Mouse (Mus musculus): Measurements from ENCODE around the gene Vps51.

Vps51 gene

DNA sequence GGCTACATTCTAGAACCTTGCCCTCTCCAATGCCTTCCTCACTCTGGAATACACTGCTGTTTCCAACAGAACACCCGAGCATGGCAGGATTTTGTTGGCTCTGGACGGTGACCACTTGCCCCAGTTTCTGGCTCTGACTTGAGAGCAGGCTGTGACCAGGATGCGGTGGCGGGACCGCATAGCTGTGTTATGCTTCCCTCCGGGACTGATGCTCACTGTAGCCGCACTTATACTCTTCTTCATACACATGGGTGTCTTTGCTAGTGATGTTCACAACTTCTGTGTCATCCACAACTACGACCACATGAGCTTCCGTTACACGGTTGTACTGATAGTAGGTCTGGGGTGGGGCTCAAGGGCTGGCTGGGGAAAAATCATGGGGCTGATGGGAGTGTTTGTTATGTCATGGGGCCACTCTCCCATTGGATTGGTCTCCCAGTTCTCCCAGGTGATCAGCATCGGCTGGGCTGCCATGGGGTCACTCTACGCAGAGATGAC, 3.0 kb upstream of the Vps51 start, which contains the start of gene Tmem262:
TSS of gene Tmem262 (plus strand) at position 51 of the 498 bp plus-strand sequence.
- no peak for DNase-seq (ENCODE audit: low spot score in 2 of 2)

DNA sequence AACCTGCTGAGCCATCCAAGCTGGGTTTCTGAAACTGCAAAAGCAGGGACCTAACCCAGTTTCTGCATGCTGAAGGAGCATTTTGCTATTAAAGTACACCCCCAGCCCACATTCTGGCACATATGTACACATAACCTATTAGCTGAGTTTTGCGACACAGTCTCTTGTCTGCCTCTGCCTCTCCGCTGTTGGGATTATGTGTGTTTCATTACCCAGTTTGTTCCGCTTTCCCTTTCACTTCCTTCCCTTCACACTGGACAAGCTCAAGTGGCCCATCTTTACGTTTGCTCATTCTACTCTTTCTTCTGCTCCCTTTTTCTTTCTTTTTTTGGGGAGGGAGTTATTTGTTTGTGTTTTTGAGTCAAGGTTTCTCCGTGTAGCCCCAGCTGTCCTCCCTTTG, 3.1 kb downstream of the Vps51 start:
- no peak for DNase-seq (ENCODE audit: low spot score in 2 of 2)

DNA sequence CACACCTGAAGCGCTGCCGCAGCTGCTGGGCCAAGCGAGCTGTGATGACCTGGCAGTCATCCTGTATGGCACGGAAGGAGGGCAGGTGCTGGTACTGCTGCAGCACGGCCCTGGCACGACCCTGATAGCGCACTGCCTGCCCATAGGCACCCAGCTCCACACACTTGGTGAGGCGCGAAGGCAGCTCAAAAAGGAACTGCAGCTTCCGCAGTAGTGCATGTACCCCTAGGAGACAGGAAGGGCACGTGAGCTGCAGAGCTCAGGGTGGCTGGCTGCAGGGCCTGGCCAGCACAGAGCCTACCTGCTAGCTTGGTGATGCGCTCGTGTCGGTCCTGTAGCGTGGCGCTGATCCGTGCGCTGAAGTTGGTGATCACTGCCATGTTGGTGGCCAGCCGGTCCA, 5.8 kb downstream of the Vps51 start:
- DNase-seq (ENCODE audit: low spot score in 2 of 2), result no peak

DNA sequence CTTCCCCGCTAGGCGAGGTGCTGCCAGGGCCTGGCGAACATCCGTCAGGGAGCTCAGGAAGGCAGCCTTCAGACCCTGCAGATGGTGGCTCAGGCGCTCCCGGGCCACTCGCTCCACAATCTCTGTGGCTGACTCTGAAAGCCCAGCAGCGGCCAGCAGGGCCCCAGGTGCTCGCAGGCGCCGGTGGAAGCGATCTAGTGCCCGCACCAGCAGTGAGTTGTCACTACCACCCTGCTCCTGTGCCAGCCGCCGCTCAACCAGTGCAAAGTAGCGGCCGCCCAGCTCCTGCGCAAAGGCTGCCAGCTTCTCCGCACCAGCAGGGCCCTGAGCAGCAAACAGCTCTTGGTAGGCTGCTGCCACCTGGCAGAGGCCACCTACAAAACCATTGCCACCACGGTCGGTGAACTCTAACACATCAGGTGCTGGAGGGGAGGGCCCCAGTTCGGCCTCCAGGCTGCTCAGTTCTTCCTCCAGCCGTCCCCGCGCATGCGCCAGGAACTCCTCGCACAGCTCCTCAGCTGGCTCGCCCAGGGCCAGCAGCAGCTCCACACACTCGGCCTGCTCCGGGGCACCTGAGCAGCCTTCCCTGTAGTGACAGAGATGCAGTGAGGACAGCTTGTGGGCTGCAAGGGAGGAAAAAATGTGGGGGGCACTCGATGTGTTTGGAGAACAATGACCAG, 6.3 kb downstream of the Vps51 start:
- DNase-seq (ENCODE audit: low spot score in 2 of 2), result no peak

DNA sequence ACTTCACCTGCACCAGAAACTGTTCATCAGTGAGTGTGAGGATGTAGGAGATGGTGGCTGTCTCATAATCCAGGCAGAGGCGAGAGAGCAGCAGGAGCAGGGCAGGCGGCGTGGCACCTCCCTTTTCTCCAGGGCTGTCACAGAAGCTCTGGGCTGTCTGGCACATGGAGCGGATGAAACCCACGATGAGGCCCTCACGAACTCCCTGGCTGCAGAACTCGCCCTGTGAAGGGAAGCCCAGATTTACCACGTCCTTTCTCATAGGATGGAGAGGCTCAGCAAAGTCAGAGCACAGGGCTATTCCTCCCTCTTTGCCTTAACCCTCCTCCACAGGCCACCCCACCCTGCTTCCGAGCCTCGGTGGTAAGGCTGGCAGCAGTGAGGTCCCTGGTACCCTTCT, 7.2 kb downstream of the Vps51 start:
- DNase-seq (ENCODE audit: low spot score in 2 of 2), result no peak

DNA sequence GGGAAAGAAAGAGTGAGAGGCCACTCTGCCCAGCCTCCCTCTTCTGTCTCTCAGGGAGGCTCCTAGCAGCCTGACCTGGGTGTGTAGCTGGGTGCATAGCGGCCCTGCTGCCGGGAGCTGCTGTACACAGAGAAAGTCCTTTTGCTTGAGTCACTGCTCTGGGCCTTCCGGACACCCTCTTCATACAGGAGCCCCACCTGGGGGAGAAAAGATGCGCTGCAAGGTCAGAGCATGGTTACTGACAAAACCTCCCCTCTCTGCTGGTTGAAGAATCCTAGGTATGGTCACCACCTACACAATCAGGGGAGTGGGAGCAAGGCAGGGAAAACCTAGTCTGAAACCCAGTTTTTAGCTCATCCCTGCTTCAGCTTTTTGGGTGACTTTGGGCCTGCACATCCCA, 8.1 kb downstream of the Vps51 start:
- DNase-seq (ENCODE audit: low spot score in 2 of 2), result no peak

DNA sequence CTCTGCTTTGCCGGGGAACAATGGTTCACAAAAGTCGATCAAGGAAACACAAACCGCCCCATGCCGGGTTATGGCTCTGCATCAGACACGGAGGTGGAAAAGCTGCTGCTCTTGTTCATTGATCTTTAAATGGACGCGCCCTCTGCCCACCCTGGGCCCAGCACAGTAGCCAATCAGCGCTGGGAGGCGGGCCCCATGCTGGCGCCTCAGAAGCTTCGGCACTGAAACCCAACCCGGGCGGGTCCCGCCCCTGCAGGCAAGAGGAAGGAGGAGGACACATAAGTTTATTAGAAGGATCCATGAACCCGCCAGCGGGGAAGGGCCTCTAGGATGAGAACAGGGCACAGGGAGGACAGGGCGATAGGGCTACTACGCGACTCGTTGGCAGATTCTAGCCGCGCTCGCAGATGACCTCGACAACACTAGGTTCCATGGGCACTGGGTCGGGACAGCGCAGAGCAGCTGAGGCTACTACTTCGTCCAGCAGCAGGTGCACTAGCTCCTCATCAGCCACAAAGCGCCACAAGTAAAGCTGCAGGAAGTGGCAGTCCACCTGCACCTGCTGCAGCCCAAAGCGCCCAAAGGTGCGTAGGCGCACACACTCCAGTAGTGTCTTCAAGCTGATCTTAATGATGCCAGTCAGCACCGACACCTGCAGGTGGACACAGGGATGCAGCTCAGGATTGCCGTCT, 9.2 kb downstream of the Vps51 start, which contains the start of gene Tm7sf2:
TSS of gene Tm7sf2 (minus strand) at position 650 of the 692 bp plus-strand sequence.
- DNase-seq (ENCODE audit: low spot score in 2 of 2), result peak; percentile 69 to 77

DNA sequence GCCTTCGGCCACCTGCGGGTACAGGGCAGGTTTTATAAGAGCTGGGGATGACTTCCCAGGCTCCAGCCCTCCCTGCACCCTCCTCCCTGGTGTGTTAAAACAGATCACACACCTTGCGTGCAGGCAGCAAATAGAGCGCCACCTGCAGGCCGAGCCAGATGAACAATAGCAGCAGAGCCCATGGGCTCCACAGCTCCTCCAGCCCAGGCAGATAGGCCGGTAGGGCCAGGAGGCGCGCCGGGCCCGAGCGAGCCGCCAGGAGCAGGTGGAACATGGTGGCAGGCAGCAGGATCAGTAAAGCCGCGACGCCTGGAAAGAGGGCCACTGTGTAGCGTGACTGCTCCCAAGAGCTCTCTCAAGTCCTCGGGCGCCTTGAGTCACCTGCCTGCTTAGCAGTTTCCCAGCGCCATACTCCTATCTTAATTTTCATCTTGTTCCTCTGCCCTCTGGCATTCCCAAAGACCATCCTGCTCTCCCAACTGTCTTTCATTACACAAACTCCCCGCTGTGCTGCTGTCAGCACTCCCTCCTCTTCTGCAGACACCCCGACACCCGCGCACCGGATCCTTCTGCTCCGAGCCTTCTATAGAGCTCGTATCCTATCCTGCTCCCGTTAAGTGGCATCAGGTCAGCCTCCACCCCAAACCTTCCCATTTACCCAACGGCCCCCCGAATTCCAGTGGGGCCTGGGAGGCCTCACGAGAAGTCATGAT, 9.9 kb downstream of the Vps51 start:
- peak; percentile 70 to 74 for DNase-seq (ENCODE audit: low spot score in 2 of 2)

DNA sequence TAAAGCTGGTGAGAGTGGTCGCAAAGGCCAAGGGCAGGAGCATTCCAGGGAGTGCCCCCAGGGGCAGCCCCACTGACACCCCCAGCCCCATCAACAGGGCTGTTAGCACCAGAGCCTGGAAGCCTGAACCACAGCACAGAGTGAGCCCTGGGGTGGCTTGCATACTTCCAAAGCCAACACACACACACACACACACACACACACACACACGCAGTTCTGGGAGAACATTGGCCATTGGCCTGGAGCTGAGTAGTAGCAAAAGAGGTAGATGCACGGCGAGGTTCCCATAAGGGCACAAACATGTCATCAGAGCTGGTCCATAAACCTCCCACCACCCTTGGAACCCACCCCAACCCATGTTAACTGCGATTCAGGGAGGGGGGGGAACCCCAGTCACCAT, 10.5 kb downstream of the Vps51 start:
- DNase-seq (ENCODE audit: low spot score in 2 of 2), result no peak

DNA sequence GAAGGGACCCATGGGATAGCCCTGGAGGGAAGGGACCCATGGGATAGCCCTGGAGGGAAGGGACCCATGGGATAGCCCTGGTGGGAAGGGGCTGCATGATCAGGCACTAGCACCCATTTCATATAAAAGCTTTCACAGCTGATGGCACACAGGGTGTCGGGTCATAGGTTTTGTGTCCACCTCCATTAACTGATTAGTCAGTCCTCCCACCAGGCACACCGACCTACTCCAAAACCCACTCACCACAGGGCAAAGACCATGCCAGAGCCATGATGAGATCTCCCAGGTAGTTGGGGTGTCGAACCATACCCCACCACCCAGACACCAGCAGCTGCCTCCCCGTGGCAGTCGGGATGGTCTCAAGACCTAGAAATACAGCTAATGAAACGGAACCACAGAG, 13.9 kb downstream of the Vps51 start:
- no peak for DNase-seq (ENCODE audit: low spot score in 2 of 2)

DNA sequence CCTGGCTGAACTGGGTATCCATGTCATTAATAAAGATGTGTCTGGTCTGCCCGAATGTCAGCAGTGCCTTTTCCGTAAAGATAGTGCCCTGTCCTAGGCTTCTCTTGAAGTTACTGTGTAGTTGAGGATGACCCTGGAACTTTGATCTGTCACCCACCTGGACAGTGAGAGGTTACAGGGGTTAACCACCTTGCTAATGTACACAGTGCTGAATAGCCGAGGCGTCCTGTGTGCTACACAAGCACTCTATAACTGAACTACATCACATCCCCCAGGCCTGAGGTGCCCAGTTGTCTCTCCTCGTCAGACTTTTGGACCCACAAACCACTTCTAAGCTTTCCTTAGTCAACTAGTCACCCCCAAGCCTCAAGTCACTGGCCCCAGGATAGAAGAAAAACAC, 14.6 kb downstream of the Vps51 start:
- DNase-seq (ENCODE audit: low spot score in 2 of 2), result no peak

DNA sequence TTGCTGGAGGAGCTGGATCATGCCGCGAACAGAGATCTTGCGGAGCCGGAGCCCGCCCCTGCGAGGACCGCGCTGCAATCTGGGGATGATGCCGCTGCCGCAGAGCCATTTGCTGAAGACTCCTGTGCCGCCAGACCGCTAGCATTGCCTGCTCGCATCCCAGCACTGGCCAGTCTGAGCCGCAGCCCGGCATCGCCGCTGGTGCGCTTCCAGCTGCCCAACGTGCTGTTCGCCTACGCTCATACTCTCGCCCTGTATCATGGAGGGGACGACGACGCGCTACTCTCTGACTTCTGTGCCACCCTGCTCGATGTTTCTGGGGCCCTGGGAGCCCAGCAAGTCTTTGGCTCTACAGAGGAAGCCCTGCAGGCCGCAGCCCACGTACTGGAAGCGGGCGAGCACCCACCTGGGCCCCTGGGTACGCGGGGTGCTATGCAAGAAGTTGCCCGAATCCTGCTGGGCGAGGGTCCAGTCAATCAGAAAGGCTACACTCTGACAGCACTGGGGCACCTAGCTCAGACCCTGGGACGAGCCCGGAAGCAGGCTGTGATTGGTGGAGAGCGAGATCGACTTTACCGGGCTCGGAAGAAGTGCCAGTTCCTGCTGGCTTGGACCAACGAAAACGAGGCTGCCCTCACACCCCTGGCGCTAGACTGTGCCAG, 15.3 kb downstream of the Vps51 start:
- DNase-seq (ENCODE audit: low spot score in 2 of 2), result no peak

DNA sequence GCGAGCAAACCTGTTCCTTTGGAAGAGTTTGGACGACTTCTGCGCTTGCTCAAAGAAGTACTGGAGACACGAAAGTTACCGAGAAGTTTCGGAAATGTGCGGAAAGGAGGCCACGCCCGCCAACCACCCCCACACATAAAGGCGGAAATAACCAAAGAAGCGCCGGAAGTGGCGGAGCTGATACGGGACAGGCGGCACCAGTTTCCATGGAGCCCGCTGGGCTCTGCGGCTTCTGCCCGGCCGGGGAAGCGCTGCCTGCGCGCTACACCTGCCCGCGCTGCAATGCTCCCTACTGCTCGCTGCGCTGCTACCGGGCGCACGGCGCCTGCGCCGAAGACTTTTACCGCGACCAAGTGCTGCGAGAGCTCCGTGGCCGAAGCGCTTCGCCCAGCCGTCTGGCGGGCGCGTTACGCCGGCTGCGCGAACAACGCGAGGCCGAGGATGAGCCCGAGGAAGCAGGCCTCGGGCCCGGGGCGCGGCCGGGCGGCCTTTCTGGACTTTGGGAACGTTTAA, 16.0 kb downstream of the Vps51 start, which contains the start of gene Znhit2:
TSS of gene Znhit2 (plus strand) at position 172 of the 513 bp plus-strand sequence.
- peak; percentile 84 to 90 for DNase-seq (ENCODE audit: low spot score in 2 of 2)

DNA sequence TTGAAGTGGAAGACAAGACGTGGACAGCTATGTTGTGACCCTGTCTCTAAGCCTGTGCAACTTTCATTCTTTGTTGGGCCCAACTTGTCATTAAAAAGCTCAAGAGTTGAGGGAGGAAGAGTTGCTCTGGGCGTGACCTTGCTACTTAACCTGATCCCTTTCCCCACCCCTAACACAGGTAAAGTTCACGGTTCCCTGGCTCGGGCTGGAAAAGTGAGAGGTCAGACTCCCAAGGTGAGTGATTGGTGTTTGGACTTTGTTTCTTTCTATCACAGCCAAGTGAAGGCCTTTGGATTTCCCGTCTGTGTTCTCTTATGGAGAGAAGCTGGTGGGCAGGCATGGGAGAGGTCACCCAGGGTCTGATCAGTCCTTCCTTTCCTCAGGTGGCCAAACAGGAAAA, 18.1 kb downstream of the Vps51 start:
- no peak for DNase-seq (ENCODE audit: low spot score in 2 of 2)

DNA sequence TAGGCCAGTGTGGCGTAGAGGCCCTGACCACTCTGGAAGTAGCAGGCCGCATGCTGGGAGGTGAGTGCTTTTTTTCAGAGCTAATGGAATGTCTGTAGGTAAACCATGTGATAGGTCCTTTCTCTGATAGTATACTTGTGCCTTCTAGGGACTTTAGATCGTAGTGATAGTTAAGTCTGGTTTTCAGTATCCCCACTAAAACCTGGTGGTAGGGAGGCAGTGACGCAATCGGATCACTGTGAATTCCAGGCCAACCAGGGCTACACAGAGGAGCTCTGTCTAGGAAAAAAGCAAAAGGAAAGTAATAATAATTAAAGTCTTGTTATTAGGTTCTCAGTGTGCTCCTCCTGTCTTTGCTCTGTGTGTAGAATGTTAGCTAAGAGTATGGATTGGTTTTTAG, 18.5 kb downstream of the Vps51 start:
- DNase-seq (ENCODE audit: low spot score in 2 of 2), result no peak

DNA sequence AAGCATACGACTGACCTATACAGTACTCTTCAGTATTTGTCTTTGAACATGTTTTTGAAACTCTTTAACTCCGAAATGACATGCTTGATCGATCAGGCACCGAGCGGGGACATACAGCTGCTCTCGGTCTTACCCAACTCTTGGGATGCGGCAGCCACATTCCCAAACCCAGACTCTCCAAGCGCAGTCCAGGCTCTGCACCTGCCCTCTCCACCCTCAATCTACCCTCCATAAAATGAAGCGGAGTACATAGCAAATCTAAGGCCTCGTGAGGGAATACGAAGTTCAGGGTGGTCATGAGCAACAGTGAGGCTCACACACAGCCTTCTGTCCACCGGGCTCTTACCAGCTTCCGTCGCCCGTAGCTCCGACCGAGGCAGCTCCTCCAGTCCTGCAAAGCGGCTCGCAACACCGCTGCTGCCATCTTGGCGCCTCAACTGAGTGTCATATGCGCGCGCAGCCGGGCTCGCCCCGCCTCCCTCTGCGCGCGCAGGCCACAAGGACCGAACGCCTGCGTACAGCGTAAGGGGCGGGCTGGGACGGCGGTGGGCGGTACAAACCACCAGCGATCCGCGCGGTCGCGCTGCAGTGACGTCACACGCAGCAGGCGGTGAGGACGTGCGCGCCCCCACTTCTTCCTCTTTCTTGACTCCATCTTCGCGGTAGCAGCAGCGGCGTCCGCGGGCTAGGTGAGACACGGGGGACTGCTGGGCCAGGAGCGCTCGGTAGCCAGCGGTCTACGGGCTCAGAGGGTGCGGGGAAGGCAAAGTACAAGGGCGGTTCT, 19.5 kb downstream of the Vps51 start, which contains the start of the genes Mrpl49 and Fau:
TSS of gene Mrpl49 (minus strand) at position 473 of the 784 bp plus-strand sequence.
TSS of gene Fau (plus strand) at position 532 of the 784 bp plus-strand sequence.
- DNase-seq (ENCODE audit: low spot score in 2 of 2), result peak; percentile 95 to 98

DNA sequence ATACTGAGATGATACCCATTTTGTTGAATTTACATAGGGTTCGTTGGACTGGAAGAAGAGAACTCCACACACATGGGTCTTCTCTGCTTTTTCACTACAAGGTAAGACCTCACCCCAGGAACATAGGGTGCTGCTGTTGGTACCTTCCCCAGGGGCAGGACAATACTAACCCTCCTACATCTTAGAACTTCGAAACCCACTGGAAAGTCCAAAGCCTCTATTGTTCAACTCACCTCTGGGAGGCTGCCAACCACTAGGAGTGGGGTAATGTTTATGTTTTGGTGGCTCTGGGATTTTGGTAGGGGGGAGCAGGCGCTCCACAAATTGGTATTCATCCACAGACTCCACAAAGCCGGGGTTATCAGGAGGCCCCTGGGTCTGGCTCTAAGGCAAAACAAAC, 20.3 kb downstream of the Vps51 start:
- no peak for DNase-seq (ENCODE audit: low spot score in 2 of 2)

DNA sequence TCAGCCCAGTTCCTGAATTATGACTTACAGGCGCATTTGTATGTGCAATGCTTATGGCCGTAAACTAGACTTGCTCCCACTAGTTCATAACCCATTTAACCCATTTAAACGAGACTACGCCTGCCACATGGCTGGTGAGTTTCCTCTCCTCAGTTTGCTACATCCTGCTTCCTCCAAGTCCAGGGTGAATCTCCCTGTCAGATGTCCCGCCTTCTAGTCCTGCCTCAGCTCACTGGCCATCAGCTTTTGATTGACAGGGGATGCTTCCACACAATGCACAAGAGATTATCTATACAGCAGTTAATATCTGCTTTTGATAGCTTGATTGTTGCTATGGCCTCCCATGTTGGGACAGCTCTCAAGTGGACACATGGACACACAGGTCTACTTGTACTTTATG, 22.7 kb downstream of the Vps51 start:
- no peak for DNase-seq (ENCODE audit: low spot score in 2 of 2)

DNA sequence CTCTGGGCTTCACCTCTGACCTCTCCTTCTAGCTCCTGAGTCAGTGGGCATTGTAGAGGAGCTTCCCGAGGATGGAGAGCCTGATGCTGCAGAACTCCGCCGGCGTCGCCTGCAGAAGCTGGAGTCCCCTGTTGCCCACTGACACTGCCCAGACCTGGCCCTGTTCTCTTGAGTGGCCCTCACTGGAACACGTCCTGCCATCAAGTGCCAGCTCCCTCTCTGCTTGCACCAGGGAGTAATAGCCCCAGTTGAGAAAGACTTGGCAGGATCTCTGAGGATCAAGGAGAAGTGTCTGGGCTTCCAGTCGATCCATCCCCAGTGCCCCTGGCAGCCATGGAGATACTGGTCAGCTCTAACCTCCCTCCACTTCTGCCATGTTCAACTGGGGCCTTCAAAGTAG, 24.5 kb downstream of the Vps51 start:
- no peak for DNase-seq (ENCODE audit: low spot score in 2 of 2)

DNA sequence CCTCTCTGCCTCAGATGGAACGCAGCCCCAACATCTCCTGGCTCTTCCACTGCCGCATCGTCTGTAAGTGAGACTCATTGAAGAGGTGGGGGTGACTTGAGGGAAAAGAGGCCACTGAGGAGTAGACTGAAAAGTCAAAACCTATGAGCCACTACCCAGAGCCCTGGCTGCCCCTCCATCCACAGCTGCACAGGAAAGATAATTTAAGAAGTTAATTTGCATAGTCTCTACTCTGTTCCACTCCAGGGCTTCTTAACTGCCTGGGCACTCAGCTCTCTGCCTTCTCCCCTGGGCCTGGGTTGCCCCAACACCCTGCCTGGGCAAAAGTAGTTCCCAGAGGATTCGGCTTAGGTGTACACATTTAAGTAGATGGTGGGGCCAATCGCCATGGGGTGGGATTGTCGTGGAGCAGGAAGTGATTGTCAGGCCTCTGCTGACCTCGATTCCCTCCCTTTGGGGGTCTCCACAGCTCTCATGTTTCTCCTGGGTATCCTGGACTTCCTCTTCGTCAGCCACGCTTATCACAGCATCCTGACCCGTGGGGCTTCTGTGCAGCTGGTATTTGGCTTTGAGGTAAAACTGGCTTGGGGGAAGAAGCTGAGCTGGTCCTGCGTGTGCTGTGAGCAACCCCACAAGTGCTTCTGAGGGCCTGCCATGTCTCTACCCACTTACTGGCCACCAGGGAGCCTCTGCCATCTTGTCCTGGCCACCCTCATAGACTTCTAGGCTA, 28.2 kb downstream of the Vps51 start:
- no peak for DNase-seq (ENCODE audit: low spot score in 2 of 2)

Data from frontal cortex, postnatal 25 days (tissue).